Mouse (Mus musculus): ENCODE measurements around the gene Mfap5.

DNA sequence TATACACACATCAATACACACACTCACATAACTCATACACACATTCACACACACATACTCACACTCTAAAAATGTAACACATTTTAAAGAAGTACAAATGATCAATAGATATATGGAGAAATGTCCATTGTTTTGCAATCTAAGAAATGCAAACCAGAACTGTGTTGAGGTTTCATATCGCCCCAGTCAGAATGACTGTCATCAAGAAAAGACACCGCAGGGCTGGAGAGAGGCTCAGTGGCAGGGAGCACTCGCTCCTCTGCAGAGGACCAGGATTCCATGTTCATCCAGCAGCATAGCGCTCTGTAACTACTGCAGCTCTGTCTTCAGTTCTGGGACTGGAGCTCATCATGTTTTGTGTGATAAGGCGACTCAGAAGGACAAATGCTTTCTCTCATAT lies 37.9 kb downstream of the Mfap5 start:
- no peak for TF ChIP-seq CTCF (IDR thresholded peaks at IDR 0.05)
- TF ChIP-seq POLR2A (IDR thresholded peaks at IDR 0.05; ENCODE audit: insufficient read depth, low read depth, low read length): no peak

All from heart, adult 2 months (tissue).